Mouse (Mus musculus): Measurements from ENCODE around the gene Dlgap5. TPM values are rescaled to one million over a fixed set of nuclear protein-coding genes. Genes with fewer than 3 reads are reported as not detected.

Dlgap5 gene
- polyA plus RNA-seq, 1 experiment from 2014 or later = 63.8 TPM

DNA sequence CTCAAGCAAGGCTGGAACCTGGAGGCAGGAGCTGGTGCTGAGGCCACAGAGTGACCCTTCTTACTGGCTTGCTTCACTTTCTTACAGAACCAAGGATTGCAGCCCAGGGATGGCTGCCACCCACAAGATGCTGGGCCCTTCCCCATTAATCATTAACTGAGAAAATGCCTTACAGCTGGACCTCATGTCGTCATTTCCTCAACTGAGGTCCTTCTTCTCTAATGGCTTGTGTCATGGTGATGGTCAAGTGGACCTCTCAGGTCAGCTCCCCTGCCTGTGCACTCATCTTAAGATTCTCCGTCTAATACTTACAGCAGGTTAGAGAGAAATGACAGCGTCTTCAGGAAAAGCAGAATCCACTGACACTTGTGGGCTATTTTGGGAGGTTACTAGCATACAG lies 861 bp downstream of the Dlgap5 start:
- 26% methylated on average over 3 of the region's 3 CpGs for WGBS
- Histone ChIP-seq H3K9me3 (ENCODE audit: control insufficient read depth, low read length) (no peaks in the 10 kb centered on the region), H3K4me1 (ENCODE audit: control insufficient read depth, insufficient read depth, low read length) (peaks cover 9% of the 10 kb centered on the region; the same call in 1 of the 2 replicates), H3K27me3 (ENCODE audit: control insufficient read depth, insufficient read depth, low read length) (no peaks in the 10 kb centered on the region), H3K4me2 (replicated peaks; ENCODE audit: low read depth, low read length) (peak overlapping the region; percentile 63), H3K36me3 (ENCODE audit: control insufficient read depth, insufficient read depth, low read length) (peaks cover 32% of the 10 kb centered on the region), H3K4me3 (ENCODE audit: low read length) (peak overlapping the region; percentile 57), H3K9ac (ENCODE audit: low read depth, low read length) (peak overlapping the region; percentile 58), H3K27ac (ENCODE audit: low read depth, low read length) (no peak overlapping the region)
- no peak for ATAC-seq (ENCODE audit: low FRiP score, low TSS enrichment)

DNA sequence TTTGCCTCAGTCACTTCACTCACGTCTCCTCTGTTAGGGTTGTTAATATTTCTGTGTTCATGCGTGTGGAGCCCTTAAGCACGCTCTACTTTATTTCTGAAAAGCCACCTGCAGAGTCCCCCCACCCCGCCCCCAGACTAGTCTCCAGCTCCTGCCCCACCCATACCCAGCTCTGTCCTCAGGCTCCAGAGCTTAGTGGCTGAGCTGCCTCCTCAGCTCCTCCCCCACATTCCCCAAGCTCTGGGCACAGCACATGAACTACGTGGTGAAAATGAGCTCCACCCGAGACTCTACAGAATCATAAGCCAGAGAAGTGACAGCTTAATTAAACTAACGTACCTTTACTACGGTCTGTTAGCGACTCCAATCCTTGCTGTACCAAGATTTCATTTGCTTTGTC lies 12.2 kb downstream of the Dlgap5 start:
- Histone ChIP-seq H3K36me3 (ENCODE audit: control insufficient read depth, insufficient read depth, low read length) (peaks cover 94% of the 10 kb centered on the region), H3K4me1 (ENCODE audit: control insufficient read depth, insufficient read depth, low read length) (no peaks in the 10 kb centered on the region), H3K27ac (ENCODE audit: low read depth, low read length) (no peak overlapping the region), H3K4me2 (replicated peaks; ENCODE audit: low read depth, low read length) (no peak overlapping the region), H3K9me3 (ENCODE audit: control insufficient read depth, low read length) (no peaks in the 10 kb centered on the region), H3K4me3 (ENCODE audit: low read length) (no peak overlapping the region), H3K27me3 (ENCODE audit: control insufficient read depth, insufficient read depth, low read length) (no peaks in the 10 kb centered on the region), H3K9ac (ENCODE audit: low read depth, low read length) (no peak overlapping the region)
- WGBS = 85% methylated on average over 9 of the region's 9 CpGs
- no peak for ATAC-seq (ENCODE audit: low FRiP score, low TSS enrichment)

DNA sequence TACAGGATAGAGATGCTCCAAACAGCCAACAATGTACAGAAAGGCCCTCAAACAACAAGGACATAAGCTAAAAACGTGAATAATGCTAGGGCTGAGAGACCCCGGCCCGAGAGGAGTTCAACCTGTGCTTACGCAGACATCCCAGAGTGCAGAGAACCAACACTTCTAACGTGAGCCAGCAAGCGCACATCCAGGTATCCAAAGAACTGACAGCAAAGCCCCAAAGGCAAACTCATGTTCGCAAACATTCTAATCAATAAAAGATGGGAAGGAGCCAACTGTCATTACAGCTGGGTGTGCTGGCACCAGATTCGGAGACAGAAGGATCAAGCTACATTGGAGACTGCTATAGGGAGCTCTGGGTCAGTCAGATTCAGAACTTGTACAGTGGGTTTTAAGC lies 15.5 kb downstream of the Dlgap5 start:
- ATAC-seq (ENCODE audit: low FRiP score, low TSS enrichment) = no peak
- H3K4me1 ChIP-seq (ENCODE audit: control insufficient read depth, insufficient read depth, low read length) = no peaks in the 10 kb centered on the region
- H3K27me3 ChIP-seq (ENCODE audit: control insufficient read depth, insufficient read depth, low read length) = no peaks in the 10 kb centered on the region
- no peak overlapping the region for H3K9ac ChIP-seq (ENCODE audit: low read depth, low read length)
- H3K4me3 ChIP-seq (ENCODE audit: low read length) = no peak overlapping the region
- no peak overlapping the region for H3K27ac ChIP-seq (ENCODE audit: low read depth, low read length)
- WGBS = 94% methylated on average over 8 of the region's 8 CpGs
- H3K9me3 ChIP-seq (ENCODE audit: control insufficient read depth, low read length) = no peaks in the 10 kb centered on the region
- peaks cover 84% of the 10 kb centered on the region for H3K36me3 ChIP-seq (ENCODE audit: control insufficient read depth, insufficient read depth, low read length)
- H3K4me2 ChIP-seq (replicated peaks; ENCODE audit: low read depth, low read length) = no peak overlapping the region

DNA sequence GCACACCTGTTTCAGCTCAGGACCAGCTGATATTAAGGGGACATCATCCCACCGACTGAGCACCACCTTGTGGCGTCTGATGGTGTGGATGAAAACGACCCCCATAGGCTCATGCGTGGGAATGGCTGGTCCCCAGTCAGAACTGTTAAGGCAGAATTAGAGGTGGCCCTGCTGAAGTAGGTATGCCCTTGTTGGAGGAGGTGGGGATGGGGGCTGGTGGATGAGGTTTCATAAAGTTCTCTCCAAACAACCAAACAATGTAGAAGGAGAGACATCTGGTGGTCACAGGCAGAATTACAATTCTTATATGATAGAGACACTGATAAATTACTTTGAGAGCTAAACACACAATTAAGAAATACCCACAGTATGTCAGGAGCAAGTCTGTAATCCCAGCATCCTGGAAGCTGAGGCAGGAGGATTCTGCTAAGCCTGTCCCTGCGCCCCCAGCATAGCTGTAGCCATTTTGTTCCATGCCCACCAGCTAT lies 22.0 kb downstream of the Dlgap5 start:
- Histone ChIP-seq H3K9ac (ENCODE audit: low read depth, low read length) (no peak overlapping the region), H3K4me2 (replicated peaks; ENCODE audit: low read depth, low read length) (no peak overlapping the region), H3K36me3 (ENCODE audit: control insufficient read depth, insufficient read depth, low read length) (peaks cover 88% of the 10 kb centered on the region), H3K4me1 (ENCODE audit: control insufficient read depth, insufficient read depth, low read length) (no peaks in the 10 kb centered on the region), H3K27ac (ENCODE audit: low read depth, low read length) (no peak overlapping the region), H3K4me3 (ENCODE audit: low read length) (no peak overlapping the region), H3K9me3 (ENCODE audit: control insufficient read depth, low read length) (no peaks in the 10 kb centered on the region), H3K27me3 (ENCODE audit: control insufficient read depth, insufficient read depth, low read length) (no peaks in the 10 kb centered on the region)
- WGBS = 66% methylated on average over 5 of the region's 5 CpGs
- peak; percentile 39; the same call in 1 of the 2 replicates for ATAC-seq (ENCODE audit: low FRiP score, low TSS enrichment)

DNA sequence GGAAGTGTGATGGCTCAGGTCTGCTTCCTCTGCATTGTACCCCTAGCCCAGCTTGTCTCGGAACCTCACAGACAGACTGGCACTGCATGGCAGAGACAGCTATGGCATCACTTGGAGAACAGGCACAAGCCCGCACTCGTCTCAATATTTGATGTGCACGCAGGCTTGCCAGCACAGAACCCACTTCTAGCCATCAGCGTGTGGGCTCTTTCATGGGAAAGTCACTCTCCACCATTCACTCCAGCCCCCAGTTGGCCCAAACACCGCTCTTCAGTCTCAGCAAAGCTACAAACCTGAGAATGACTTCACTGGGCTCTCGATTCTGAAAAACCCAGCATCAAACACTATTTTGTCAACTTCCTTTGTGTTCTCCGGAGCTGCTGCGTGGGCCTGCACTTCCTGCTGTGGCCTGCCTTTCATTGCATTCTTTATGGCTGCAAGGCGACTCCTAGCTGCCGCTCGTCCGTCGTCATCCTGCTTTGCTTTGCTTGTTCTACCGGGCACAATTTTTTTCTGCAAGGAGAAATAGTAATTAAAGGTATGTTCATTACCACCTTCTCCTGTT lies 22.7 kb downstream of the Dlgap5 start:
- H3K4me2 ChIP-seq (replicated peaks; ENCODE audit: low read depth, low read length) = no peak overlapping the region
- WGBS = 82% methylated on average over 15 of the region's 15 CpGs
- H3K9me3 ChIP-seq (ENCODE audit: control insufficient read depth, low read length) = no peaks in the 10 kb centered on the region
- no peak overlapping the region for H3K4me3 ChIP-seq (ENCODE audit: low read length)
- H3K27ac ChIP-seq (ENCODE audit: low read depth, low read length) = no peak overlapping the region
- no peaks in the 10 kb centered on the region for H3K4me1 ChIP-seq (ENCODE audit: control insufficient read depth, insufficient read depth, low read length)
- no peaks in the 10 kb centered on the region for H3K27me3 ChIP-seq (ENCODE audit: control insufficient read depth, insufficient read depth, low read length)
- peaks cover 92% of the 10 kb centered on the region for H3K36me3 ChIP-seq (ENCODE audit: control insufficient read depth, insufficient read depth, low read length)
- no peak overlapping the region for H3K9ac ChIP-seq (ENCODE audit: low read depth, low read length)
- no peak for ATAC-seq (ENCODE audit: low FRiP score, low TSS enrichment)

DNA sequence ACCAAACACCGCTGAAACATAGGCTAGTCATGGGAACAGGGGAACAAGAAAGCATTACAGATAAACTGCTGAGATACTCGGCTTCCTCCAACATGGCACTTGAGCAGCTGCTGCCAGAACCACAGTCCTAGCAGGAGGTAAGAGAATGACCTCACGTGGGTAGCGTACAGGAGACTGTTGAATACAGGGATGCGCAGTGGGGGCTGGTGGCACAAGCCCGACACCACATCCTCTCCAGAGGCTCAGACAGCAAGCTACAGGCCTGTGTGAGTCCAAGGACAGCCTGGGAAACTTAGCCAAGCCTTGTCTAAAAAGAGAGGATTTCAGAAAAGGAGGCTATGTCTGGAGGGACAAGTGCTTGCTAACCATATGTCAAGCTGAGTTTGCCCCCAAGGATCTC lies 23.2 kb downstream of the Dlgap5 start:
- Histone ChIP-seq H3K27ac (ENCODE audit: low read depth, low read length) (no peak overlapping the region), H3K4me3 (ENCODE audit: low read length) (no peak overlapping the region), H3K4me2 (replicated peaks; ENCODE audit: low read depth, low read length) (no peak overlapping the region), H3K4me1 (ENCODE audit: control insufficient read depth, insufficient read depth, low read length) (no peaks in the 10 kb centered on the region), H3K9ac (ENCODE audit: low read depth, low read length) (no peak overlapping the region), H3K27me3 (ENCODE audit: control insufficient read depth, insufficient read depth, low read length) (no peaks in the 10 kb centered on the region), H3K9me3 (ENCODE audit: control insufficient read depth, low read length) (no peaks in the 10 kb centered on the region), H3K36me3 (ENCODE audit: control insufficient read depth, insufficient read depth, low read length) (peaks cover 96% of the 10 kb centered on the region)
- no peak for ATAC-seq (ENCODE audit: low FRiP score, low TSS enrichment)
- WGBS = 99% methylated on average over 6 of the region's 6 CpGs

DNA sequence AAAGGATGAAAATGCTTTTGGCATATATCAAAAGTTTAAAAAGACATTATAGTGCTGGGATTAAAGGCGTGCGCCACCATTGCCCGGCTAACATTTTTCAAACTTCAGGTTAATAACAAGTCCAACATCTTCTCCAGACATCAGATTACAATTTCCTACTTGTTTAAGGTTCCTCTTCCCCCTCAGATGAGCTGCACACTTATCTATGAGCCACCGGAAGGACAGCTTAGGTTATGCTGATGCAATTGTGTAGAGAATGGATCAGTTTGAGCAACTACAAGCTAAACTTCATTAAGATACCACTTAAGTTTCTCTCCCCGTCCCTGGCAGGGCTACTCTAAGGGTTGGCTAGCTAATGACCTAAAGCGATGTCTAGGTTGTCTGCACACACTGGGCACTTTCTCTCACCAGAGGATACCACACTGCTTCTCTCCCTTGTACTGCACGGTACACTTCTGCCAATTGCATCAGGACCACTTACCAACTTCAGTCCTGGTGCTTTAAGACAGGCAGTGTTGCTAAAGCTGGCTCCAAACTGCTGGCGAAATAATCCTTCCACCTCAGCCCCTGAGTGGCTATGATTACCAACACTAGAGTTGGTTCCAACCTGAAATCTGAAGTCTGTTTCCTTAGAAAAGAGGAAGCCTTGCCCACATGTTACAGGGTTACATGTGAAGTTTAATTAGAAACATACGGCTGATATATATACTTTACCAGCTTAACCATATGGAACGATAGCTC lies 24.7 kb downstream of the Dlgap5 start:
- peaks cover 97% of the 10 kb centered on the region for H3K36me3 ChIP-seq (ENCODE audit: control insufficient read depth, insufficient read depth, low read length)
- no peaks in the 10 kb centered on the region for H3K4me1 ChIP-seq (ENCODE audit: control insufficient read depth, insufficient read depth, low read length)
- no peaks in the 10 kb centered on the region for H3K27me3 ChIP-seq (ENCODE audit: control insufficient read depth, insufficient read depth, low read length)
- no peak overlapping the region for H3K27ac ChIP-seq (ENCODE audit: low read depth, low read length)
- no peak for ATAC-seq (ENCODE audit: low FRiP score, low TSS enrichment)
- H3K9ac ChIP-seq (ENCODE audit: low read depth, low read length) = no peak overlapping the region
- no peaks in the 10 kb centered on the region for H3K9me3 ChIP-seq (ENCODE audit: control insufficient read depth, low read length)
- H3K4me3 ChIP-seq (ENCODE audit: low read length) = no peak overlapping the region
- no peak overlapping the region for H3K4me2 ChIP-seq (replicated peaks; ENCODE audit: low read depth, low read length)
- 95% methylated on average over 10 of the region's 10 CpGs for WGBS

DNA sequence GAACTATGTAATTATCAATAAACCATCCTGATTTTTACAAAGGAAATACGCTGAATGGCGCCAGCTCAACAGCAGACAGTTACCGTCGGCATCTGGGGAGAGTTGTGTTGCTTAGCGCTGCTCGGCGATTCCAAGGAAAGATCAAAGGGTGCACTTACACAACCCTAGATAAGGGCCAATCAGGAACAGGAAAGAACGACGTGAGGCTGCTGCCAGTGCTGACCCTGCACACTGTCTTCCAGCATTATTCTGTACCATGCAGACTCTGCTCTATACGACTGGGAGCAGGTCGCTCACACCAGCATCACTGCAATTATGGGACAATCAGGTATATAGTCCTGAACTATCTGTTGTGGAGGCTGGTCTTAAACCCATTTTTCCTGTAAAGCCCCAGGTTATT lies 32.1 kb downstream of the Dlgap5 start:
- no peak overlapping the region for H3K4me3 ChIP-seq (ENCODE audit: low read length)
- WGBS = 80% methylated on average over 11 of the region's 11 CpGs
- ATAC-seq (ENCODE audit: low FRiP score, low TSS enrichment) = no peak
- H3K9ac ChIP-seq (ENCODE audit: low read depth, low read length) = no peak overlapping the region
- H3K36me3 ChIP-seq (ENCODE audit: control insufficient read depth, insufficient read depth, low read length) = peaks cover 54% of the 10 kb centered on the region
- H3K27ac ChIP-seq (ENCODE audit: low read depth, low read length) = no peak overlapping the region
- H3K9me3 ChIP-seq (ENCODE audit: control insufficient read depth, low read length) = no peaks in the 10 kb centered on the region
- H3K4me2 ChIP-seq (replicated peaks; ENCODE audit: low read depth, low read length) = no peak overlapping the region
- H3K27me3 ChIP-seq (ENCODE audit: control insufficient read depth, insufficient read depth, low read length) = no peaks in the 10 kb centered on the region
- H3K4me1 ChIP-seq (ENCODE audit: control insufficient read depth, insufficient read depth, low read length) = no peaks in the 10 kb centered on the region

DNA sequence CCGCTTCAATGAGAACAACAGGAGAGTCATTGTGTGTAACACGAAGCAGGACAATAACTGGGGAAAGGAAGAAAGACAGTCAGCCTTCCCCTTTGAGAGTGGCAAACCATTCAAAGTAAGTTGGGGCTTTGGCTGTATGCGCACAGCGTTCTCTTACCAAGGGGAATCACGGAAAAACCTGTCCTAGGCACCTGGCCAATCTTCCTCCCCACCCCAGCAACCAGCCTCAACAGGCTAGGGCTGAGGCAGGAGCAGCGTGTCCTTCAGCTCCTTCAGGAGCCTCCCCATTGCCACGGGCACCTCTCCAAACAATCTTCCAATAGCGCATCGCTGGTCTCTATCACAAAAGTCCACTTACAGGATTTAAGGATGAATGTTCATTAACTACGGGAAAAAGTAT lies 33.6 kb downstream of the Dlgap5 start:
- H3K36me3 ChIP-seq (ENCODE audit: control insufficient read depth, insufficient read depth, low read length) = peaks cover 39% of the 10 kb centered on the region
- H3K4me3 ChIP-seq (ENCODE audit: low read length) = no peak overlapping the region
- no peaks in the 10 kb centered on the region for H3K27me3 ChIP-seq (ENCODE audit: control insufficient read depth, insufficient read depth, low read length)
- H3K9ac ChIP-seq (ENCODE audit: low read depth, low read length) = no peak overlapping the region
- H3K4me2 ChIP-seq (replicated peaks; ENCODE audit: low read depth, low read length) = no peak overlapping the region
- no peak overlapping the region for H3K27ac ChIP-seq (ENCODE audit: low read depth, low read length)
- ATAC-seq (ENCODE audit: low FRiP score, low TSS enrichment) = no peak
- H3K9me3 ChIP-seq (ENCODE audit: control insufficient read depth, low read length) = no peaks in the 10 kb centered on the region
- 90% methylated on average over 10 of the region's 10 CpGs for WGBS
- H3K4me1 ChIP-seq (ENCODE audit: control insufficient read depth, insufficient read depth, low read length) = no peaks in the 10 kb centered on the region

Measured in kidney, embryonic 14.5 days (tissue).